Mouse (Mus musculus) ES-E14 (cell line): ENCODE measurements at regions not wholly inside any gene's neighbourhood (a gene's known extent, or its start where the extent isn't known, plus 50 kb on each side); places are given as distances from the start of the nearest gene placed in this dataset.

Experiments
- CHD2 ChIP-seq: IDR thresholded peaks from 2 replicates; pipeline ENCODE4 v1.6.1; 2014; ENCODE audit warnings: mild to moderate bottlenecking, low read depth, low read length, inconsistent platforms
- HCFC1 ChIP-seq: IDR thresholded peaks from 2 replicates; pipeline ENCODE4 v1.6.1; 2012; ENCODE audit warnings: low read length, inconsistent platforms, borderline replicate concordance; ENCODE audit not compliant: insufficient read depth
- MAFK ChIP-seq: IDR thresholded peaks from 2 replicates; pipeline ENCODE4 v1.6.1; 2014; ENCODE audit warnings: mild to moderate bottlenecking, low read depth, low read length, inconsistent platforms; ENCODE audit not compliant: insufficient read depth

GRCm38 (mm10) chr10:95057051-95057714 lies 112.5 kb upstream of the Plxnc1 start:
- TF ChIP-seq HCFC1 = no peak
- no peak for TF ChIP-seq MAFK
- no peak for TF ChIP-seq CHD2
